Mouse (Mus musculus) c-Kit-positive CD71-positive TER-119-negative erythroid progenitor cells, embryonic 14.5 days (primary cell): ENCODE measurements around the gene 4921517D22Rik.

ENCODE experiments used
- DNase-seq: peaks from one replicate; pipeline ENCODE4 v3.0.0-alpha.2; 2013; ENCODE audit warnings: low read depth

4921517D22Rik gene

DNA sequence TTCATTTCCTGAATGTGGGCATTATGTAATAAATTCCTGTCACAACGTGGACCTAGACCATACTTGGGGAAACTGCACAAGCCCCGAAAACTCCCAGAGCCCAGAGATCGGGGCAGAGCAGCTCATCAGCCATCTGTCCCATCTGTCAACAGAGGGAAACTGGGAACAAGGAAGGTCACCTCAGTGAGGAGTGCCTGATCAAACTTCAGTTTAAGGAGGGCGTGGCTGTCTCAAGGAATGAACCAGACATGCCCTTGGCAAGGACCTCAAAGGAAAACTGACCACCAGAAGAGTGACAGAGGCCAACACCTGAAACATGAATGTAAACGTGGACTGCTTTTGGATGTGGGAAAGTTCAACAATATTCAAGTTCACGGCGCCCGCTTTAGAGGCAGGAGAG, 32.5 kb downstream of the 4921517D22Rik start:
- no peak for DNase-seq

DNA sequence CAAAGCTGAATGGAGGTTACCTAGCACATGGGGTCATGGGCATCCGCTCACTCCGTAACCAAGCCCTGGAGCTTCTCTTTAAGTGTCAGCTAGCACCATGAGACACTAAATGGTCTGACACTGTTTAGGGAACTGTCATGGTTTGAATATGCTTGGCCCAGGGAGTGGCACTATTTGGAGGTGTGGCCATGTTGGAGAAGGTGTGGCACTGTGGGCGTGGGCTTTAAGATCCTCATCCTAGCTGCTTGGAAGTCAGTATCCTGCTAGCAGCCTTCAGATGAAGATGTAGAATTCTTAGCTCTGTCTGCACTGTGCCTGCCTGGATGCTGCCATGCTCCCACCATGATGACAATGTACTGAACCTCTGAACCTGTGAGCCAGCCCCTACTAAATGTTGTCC, 33.5 kb downstream of the 4921517D22Rik start:
- DNase-seq: no peak

DNA sequence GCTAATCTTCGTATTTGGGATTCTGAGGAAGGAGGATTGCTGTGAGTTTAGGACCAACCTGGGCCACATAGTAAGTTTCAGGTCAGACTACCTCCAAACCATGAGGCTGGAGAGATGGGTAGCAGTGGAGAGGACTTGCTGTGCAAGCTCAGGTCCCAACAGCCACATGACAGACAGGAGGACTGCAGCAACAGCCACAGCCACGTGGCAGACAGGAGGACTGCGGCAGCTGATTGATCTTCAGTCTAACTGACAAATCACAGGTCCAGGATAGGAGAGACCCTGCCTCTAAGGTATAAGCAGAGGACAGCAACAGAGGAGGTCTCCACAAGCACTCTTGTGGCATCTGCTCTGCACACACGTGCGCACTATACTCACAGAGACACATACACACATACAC, 36.1 kb downstream of the 4921517D22Rik start:
- DNase-seq: no peak

DNA sequence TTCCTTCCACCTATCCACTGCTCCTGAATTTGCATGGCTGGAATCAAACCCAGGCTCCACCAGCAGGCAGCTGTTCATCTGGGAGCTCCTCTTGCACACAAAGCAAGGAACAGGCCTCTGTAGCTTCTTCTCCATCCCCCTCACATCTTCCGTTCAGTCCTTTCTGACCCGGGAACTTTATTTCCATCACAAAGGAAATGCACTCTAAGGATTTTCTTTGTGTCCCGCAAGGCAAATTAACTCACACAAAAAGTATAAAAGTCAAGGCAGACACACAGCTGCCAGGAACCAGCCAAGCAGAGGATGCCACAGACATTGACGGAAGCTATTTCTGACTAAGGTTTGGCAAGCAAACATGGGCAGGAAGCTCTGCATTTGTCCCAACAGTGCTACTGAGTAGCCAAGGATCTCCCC, 36.9 kb downstream of the 4921517D22Rik start:
- DNase-seq: no peak

DNA sequence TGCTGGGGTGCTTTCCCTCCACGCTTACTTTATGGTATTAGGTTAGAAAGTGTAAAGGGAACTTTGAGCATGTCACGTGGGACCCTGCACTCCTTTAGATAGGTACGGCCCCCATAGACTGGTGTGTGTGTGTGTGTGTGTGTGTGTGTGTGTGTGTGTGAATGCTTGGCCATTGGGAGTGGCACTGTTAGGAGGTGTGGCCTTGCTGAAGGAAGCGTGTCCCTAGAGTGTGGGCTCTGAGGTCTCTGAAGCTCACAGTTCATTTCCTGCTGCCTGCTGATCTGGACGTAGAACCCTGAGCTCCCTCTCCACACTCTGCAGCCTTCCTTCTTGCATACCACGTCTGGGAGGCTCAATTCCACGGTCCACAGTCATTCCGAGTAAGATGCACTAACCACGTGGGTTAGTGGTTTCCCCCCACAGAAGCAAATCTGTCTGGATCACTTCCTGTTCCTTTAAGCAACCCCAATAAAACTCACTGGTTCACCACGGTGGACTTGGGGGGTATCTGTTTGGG, 37.5 kb downstream of the 4921517D22Rik start:
- no peak for DNase-seq

DNA sequence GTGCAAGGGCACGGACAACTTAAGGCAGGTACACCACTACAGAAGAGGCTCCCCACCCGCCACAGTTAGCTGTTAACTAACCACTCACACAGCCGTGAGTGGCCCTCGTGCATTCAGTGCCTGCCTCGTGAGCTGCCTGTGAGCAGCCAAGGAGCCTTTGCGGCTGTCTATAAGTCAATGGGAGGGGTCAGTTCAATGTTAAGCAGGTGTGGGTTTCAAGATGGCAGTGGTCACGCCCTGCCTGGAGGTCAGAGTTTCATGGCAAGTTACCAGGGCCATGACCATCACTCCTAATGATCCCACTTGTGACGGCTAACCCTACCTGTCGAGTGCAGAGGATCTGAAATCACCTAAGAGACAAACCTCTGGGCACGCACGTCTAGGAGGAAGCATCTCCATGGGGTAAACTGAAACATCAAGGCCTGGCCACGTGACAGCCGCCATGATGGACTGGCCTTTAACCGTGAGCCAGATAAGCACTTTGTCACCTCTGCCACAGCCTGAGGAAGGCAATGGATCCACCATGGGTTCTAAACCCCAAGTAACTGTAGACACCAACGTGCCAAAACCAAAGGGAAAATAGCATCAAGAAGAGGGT, 38.1 kb downstream of the 4921517D22Rik start:
- no peak for DNase-seq

DNA sequence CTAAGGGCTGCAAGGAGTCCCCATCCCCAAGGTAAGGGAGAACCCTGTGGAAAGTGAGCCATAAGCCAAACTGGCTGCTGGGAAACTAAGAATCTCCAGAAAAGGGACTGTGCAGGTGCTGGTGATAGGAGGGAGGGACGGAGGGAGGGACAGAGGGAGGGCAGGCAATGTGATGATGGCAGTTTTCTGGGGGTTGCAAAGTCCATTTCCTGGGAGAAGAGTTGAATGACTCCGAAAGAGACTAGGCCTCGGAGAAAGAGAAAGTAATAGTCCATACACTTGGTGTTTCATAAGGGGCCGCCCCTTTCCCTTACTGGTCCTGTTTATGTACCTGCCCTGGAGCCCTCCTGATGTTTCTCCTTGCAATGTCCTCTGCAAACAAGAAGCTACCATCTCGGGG, 39.4 kb downstream of the 4921517D22Rik start:
- DNase-seq: no peak

DNA sequence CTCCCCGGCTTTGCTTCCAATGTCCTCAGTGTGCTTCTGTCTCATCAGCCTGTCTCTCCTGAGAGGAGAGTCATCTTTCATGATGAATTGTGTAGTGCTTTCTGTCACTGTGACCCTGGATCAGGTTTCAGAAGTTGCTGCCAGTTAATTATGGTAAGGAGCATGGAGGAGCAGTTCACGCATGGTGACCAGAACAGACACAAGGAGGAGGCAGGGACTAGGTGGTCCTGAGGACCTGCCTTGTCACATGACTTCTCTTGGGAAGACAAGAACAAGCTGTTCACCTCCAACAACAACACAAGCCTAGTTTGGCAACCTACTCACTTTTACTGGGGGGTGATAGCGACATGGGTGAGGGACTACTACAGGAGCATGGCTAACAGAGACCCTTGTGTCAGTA, 40.8 kb downstream of the 4921517D22Rik start:
- DNase-seq: no peak

DNA sequence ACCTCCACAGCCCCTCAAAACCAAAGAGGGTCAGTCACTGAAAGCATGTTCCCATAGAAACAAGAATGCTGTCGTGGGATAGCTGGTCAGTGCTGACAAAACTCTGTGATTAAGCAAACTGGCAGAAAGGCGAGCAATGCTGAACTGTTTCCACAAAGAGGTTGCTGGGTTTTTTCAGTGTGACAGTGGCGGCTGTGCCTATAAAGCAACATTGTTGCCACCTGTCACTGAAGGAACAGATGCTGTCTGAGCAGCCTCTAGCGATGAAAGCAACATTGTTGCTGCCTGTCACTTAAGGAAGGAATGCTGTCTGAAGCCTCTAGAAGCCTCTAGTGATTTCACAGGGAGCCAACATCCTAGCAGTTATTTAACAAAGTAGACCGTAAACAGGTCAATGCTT, 41.3 kb downstream of the 4921517D22Rik start:
- DNase-seq: no peak

DNA sequence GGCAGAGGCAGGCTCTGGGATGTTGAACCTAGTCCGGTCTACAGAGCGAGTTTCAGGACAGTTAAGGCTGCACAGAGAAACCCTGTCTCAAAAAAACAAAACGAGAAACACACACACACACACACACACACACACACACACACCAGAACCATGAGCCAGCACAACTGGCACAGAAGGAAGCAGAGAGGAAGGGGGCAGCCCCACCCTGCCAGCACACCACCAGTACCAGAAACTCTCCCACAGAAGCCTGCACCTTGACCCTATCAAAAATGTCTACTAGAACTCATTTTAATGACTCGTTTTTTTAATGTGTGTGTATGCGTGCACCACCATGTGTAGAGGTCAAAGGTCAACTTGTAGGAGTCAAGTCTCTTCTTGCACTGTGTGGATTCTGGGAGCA, 44.1 kb downstream of the 4921517D22Rik start:
- no peak for DNase-seq

DNA sequence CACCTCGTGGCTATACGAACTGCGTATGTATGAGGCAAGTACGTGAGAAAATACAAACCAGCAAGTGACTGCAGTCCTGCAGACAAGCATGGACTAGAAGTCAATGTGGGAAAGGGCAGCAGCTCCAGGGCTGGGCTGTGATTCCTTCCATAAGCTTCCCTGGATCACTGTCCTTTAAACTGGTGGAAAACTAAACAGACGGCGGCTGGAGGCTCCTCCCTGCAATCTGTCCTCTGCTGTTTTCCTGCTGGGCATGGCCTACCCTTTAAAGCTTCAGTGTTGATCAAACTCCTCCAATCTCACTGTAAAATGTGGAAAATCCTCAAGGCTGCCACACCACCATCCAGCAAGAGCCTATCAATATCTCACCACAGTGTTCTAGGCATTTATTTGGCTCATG, 45.3 kb downstream of the 4921517D22Rik start:
- DNase-seq: no peak

DNA sequence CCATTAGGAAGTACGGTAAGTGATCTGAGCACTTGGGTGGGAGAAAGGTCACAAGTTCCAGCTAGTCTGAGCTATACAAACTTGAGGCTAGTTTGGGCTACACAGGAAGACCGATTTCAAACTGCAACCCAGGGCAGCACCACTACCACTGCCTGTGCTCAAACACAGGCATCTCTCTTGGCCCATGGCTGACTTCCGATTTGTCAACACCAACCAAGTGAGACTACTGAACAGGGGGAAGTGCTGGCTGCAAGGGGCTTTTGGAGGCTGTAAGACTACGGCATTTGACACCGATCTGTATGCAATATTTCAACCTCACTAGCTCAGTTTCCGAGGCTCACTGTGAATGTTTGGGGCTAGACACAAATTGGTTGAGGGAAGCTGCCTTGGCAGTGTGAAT, 46.4 kb downstream of the 4921517D22Rik start:
- no peak for DNase-seq

DNA sequence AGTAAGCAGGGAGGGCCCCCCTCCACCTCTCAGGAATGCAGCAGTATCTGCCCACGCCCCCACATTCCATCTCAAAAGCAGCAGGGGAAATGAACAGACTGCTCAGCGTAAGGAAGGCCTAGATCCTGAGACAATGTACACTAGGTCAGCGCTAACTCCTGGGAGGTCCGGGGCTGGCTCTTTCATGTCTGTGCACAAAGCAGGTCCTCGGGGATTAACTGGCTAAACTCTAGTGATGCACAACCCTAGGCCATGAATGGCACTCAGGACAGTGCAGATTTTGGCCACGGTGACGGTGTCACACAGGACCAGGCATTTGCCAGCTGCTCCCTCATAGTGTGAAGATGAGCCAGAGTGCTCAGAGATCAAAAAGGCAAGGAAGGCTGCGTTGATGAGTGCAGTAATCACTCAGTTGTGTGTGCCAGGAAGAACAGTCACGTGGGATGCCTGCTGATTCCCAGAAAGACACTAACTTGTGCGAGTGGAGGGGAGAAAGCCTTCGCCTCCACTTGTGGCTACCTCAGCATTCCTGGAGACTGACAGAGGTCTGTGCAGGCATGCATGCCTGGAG, 47.1 kb downstream of the 4921517D22Rik start:
- DNase-seq: no peak

DNA sequence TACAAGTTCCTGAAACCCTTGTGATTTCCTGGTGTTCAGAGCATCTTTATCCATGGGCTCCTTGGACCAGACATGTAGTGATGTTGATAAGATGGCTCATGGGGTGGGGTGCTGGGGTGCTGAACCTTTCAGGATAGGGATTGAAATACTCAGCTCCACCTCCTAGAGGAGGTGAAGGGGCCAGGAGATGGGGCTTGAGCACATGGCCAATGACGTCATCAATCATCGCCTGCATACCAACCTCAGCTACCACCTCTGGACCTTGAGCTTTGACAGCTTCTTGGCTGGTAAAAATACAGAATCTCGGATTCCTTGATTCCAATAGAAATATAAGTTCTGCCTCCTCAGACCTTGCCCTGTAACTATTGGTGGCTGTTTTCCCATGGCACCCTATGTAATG, 48.4 kb downstream of the 4921517D22Rik start:
- no peak for DNase-seq

DNA sequence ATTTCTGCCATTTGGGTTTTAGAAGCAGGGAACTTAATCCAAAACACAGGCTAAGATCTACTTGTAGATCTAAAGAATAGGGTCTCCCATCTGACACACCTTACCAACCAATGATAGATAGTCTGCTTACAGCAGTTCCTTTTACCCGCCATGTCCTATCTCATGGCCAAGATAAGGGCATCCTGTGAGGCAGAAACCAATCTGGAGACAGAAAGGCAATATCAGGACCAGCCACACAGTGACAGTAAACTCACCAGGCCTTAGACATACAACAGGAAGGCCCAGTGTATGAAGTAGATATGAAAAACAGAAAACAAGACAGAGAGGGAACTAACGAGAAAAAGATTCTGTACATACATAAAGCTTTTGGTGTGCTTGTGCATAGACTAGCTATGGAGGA, 51.1 kb downstream of the 4921517D22Rik start:
- peak; percentile 51 for DNase-seq

DNA sequence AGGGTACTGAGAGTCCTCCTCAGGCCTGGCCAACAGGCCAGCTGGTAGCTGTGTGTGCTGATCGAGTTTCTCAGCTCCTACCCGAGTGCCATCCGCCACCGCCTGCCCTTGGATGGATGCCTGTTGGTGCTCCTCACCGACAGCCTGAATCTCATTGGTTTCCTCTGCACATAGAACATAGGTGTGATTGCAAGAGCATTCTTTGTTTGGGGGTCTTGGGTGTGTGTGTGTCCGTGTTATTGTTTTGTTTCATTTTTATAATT, 53.8 kb downstream of the 4921517D22Rik start:
- no peak for DNase-seq

DNA sequence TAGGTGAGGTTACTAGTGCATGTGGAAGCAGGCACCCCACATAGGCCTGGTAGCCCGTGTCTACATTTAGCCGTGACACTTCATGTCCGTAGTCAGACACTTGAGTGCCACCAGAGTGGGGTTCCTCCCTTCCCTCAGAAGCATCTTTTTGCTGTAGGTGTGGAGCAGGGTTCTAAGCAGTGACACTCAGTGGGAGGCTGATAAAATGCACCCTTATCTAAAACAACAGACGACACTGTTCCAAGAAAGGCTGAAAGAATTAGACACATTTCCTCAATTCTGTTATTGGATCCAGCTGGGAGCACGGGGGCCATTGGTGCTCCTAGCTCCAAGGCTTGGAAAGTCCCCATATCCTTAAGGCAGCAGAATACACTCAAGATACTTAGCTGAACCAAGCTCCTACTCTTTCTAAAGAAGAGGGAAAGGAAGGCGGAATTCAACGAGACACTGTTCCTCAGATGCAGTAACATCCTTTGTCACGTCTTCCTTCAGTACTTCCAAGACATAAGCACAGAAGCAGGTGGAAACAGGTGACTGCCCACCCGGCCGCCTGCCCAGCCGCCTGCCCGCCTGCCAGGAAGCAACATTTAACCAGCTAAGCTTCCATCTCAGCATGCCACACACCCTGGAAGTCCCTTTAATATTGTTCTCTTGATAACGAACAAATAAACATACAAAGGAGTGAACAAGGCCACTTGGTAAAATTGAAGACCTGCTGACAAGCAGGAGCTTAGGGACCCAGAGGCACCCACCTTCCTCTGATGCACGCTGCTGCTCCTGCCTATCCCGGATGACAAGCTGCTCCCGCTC, 54.3 kb downstream of the 4921517D22Rik start:
- peak; percentile 51 for DNase-seq

DNA sequence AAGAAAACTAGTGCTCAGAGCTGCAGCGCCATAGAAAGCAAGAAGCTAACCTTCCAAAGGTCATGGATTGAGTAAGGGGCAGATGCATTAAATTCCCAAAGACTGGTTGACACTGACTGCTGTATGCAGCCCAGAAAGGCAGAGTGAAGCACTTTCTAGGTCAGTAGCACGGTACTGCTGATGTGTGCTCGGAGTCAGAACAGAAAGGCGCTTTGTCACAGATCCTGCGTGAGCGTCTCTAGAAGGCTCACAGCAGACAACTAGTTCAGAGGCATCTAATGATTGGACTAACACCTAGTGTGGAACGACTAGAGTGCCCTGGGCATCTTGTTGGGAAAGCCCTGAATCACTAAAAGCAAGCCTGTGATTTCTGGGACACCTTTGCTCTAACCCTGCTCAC, 56.1 kb downstream of the 4921517D22Rik start:
- no peak for DNase-seq
